Mouse (Mus musculus) gonadal fat pad, adult 2 months (tissue): ENCODE results near the gene Dcaf1. TPM values are rescaled to one million over a fixed set of nuclear protein-coding genes. Genes with fewer than 3 reads are reported as not detected.

Source experiments
- DNase-seq: peaks from one replicate; pipeline ENCODE4 v3.0.0-alpha.2; 2012; ENCODE audit warnings: low read depth
- polyA plus RNA-seq: library from polyadenylated mRNA; depleted of rRNA; stranded (reverse); fragments of >200 nt; gene quantifications from 2 replicates; pipeline ENCODE4 v1.2.3, GENCODE M21; 2012; rRNA removed

Dcaf1 gene
- polyA plus RNA-seq, 1 experiment = 15.3 TPM

GRCm38 (mm10) chr9:106906597-106906996 is 84.9 kb downstream of the Dcaf1 start:
- no peak for DNase-seq

- DNase-seq = no peak
Observed at GRCm38 (mm10) chr9:106908174-106908573, 86.5 kb downstream of the Dcaf1 start.

- DNase-seq = no peak
Observed at GRCm38 (mm10) chr9:106908715-106909114, 87.0 kb downstream of the Dcaf1 start.

GRCm38 (mm10) chr9:106911624-106912023 is 90.0 kb downstream of the Dcaf1 start:
- DNase-seq = no peak

GRCm38 (mm10) chr9:106913759-106914158 is 92.1 kb downstream of the Dcaf1 start:
- no peak for DNase-seq

GRCm38 (mm10) chr9:106914878-106915277 is 93.2 kb downstream of the Dcaf1 start:
- DNase-seq = no peak

Other genes starting within 250 kb of the Dcaf1 start
- gene Iqcf6, start 195.3 kb upstream of the Dcaf1 start, polyA plus RNA-seq = 0.41 TPM in 1 of 2 replicates, not detected in the other
- not detected in 2 replicates for gene Grm2, start 165.8 kb upstream of the Dcaf1 start, polyA plus RNA-seq
- 103 and 126 TPM in 2 replicates for gene Tex264, start 135.9 kb upstream of the Dcaf1 start, polyA plus RNA-seq
- gene Rad54l2, start 32.7 kb upstream of the Dcaf1 start, polyA plus RNA-seq = 23.7 and 24.8 TPM in 2 replicates
- gene Rbm15b, start 65.6 kb downstream of the Dcaf1 start, polyA plus RNA-seq = 8.3 and 10.5 TPM in 2 replicates
- gene Manf, start 70.1 kb downstream of the Dcaf1 start, polyA plus RNA-seq = 51.8 and 77.6 TPM in 2 replicates